Mouse (Mus musculus) adrenal gland, postnatal 36 days (tissue): ENCODE results near the gene Glce. TPM values are rescaled to one million over a fixed set of nuclear protein-coding genes. Genes with fewer than 3 reads are reported as not detected.

ENCODE experiments used
- DNase-seq, 2 experiments: peaks; one replicate each; pipeline ENCODE4 v3.0.0; 2021; ENCODE audit warnings: mixed read lengths in 1 of 2
- total RNA-seq, 2 experiments: library from RNA; stranded (reverse); gene quantifications; 2 replicates each; pipeline ENCODE4 v1.2.3; 2021

Gene Glce
- total RNA-seq, 2 experiments from 2014 or later: 38.5 to 41.8 TPM

- DNase-seq: no peak
These were observed 1.0 kb upstream of the Glce start for GRCm38 (mm10) chr9:62123496-62123895.

- DNase-seq: peak; percentile 42 to 49
These were observed 656 bp downstream of the Glce start for GRCm38 (mm10) chr9:62121551-62122447.

- DNase-seq: peak in 1 of 2 experiments; percentile 4
These were observed 3.7 kb downstream of the Glce start for GRCm38 (mm10) chr9:62118754-62119153.

GRCm38 (mm10) chr9:62115826-62116225 is 6.6 kb downstream of the Glce start:
- no peak for DNase-seq

- DNase-seq: no peak
These were observed 25.9 kb downstream of the Glce start for GRCm38 (mm10) chr9:62096603-62097002.

GRCm38 (mm10) chr9:62091604-62092003 is 30.9 kb downstream of the Glce start:
- peak; percentile 67 to 68 for DNase-seq

GRCm38 (mm10) chr9:62085548-62085947 is 36.9 kb downstream of the Glce start:
- peak in 1 of 2 experiments; percentile 26 for DNase-seq

GRCm38 (mm10) chr9:62084896-62085295 is 37.6 kb downstream of the Glce start:
- peak; percentile 8 to 72 for DNase-seq

- peak; percentile 39 to 44 for DNase-seq
These were observed 39.5 kb downstream of the Glce start for GRCm38 (mm10) chr9:62082986-62083385.

- no peak for DNase-seq
These were observed 40.9 kb downstream of the Glce start for GRCm38 (mm10) chr9:62081542-62081941.

GRCm38 (mm10) chr9:62080028-62080760 is 42.3 kb downstream of the Glce start:
- DNase-seq: no peak

GRCm38 (mm10) chr9:62062234-62062633 is 60.2 kb downstream of the Glce start:
- DNase-seq: no peak

- no peak for DNase-seq
These were observed 62.0 kb downstream of the Glce start for GRCm38 (mm10) chr9:62060431-62060830.

GRCm38 (mm10) chr9:62059941-62060340 is 62.5 kb downstream of the Glce start:
- DNase-seq: no peak

GRCm38 (mm10) chr9:62057881-62058506 is 64.5 kb downstream of the Glce start:
- DNase-seq: no peak

GRCm38 (mm10) chr9:62056206-62056605 is 66.2 kb downstream of the Glce start:
- no peak for DNase-seq

GRCm38 (mm10) chr9:62050801-62051200 is 71.7 kb downstream of the Glce start:
- DNase-seq: peak; percentile 20 to 40

- no peak for DNase-seq
These were observed 73.3 kb downstream of the Glce start for GRCm38 (mm10) chr9:62049166-62049565.

GRCm38 (mm10) chr9:62042167-62042566 is 80.3 kb downstream of the Glce start:
- no peak for DNase-seq

GRCm38 (mm10) chr9:62040008-62040608 is 82.3 kb downstream of the Glce start:
- peak; percentile 90 to 94 for DNase-seq

GRCm38 (mm10) chr9:62035806-62036205 is 86.6 kb downstream of the Glce start:
- no peak for DNase-seq

- no peak for DNase-seq
These were observed 90.2 kb downstream of the Glce start for GRCm38 (mm10) chr9:62032206-62032605.
